Mouse (Mus musculus) NIH3T3 (cell line): ENCODE data around the gene Agpat3.
"Not testable (repeated sequence)": the region's sequence is repeated elsewhere in the genome, so short reads cannot be mapped to it uniquely, and the experiment has no call there.

Experiments used
- DNase-seq: peaks from one replicate; pipeline ENCODE4 v3.0.0-alpha.2; 2012; ENCODE audit warnings: low read depth

Agpat3 gene

DNA sequence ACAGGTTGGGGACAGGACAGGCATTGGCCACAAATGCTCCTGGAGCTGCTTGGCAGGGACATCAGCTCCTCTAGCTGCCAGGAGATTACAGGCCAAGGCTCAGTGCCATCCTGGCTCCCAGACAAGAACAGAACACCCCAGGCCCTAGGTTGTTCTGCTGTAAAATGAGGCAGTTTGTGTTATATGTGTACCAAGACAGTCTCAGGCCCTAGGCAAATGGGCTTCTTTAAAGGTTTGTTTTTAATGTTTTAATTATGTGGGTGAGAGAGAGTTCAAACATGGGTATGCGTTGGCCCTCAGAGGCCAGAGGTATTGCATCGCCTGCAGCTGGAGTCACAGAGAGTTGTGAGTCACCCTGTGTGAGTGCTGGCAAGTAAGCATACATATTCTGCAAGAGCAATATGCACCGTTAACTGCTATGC lies 8.0 kb upstream of the Agpat3 start:
- peak; percentile 87 for DNase-seq

GRCm38 (mm10) chr10:78358999-78359398 lies 6.7 kb upstream of the Agpat3 start:
- DNase-seq, result not testable (repeated sequence)

DNA sequence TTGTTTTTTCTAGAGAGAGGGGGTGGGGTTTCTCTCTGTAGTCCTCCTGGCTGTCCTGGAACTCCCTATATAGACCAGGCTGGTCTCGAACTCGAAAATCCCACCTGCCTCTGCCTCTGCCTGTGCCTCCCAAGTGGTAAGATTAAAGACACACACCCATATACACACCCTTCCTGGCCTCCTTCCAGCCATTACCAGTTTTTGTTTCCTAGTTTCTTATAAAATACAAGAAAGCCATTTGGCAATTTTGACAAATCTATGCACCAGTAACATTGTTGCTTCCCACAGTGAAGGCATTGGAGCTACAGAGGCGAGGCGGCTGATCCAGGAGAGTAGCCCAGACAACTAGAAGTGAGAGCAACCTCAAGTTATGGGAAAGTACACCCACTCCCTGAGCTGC lies 6.0 kb upstream of the Agpat3 start:
- no peak for DNase-seq

- DNase-seq, result no peak
These were observed 5.5 kb upstream of the Agpat3 start for GRCm38 (mm10) chr10:78357742-78358141.

GRCm38 (mm10) chr10:78355931-78356593 lies 3.8 kb upstream of the Agpat3 start:
- DNase-seq, result peak; percentile 50

DNA sequence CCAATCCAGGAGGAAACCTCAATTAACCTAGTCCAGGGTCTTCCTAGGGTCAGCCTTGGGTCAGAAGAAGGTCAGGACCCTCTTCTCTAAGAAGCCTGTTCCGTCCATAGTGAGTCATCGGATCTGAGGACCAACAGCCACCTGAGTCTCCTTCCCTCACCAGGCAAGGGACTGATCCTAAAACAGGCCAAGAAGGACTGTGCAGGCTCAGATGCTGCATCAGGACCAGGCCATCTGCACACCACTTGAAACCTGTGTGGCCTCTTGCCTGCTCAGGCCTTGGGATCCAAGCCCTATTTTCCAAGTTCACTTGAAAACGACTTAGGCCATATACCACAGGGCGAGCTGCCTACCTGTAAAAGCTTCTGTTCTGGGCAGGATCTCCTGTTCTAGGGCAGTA lies 907 bp upstream of the Agpat3 start:
- no peak for DNase-seq

DNA sequence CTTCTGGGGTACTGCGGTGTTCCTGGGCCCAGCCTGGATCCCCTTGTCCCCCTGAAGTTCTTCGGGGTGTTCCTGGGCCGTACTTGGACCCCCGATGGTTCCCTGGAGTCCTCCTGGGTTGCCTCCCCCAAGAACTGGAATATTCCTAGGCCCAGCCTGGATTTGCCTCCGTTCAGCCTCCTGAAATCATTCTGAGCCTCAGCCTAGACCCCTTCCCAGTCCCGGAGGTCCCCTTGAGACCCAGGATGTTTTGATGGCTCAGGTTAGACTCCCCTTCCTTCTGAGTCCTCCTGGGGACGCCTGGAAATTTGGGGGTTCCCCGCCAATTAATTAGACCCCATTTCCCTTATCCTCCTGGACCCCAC lies 359 bp upstream of the Agpat3 start:
- no peak for DNase-seq

- no peak for DNase-seq
These were observed 764 bp downstream of the Agpat3 start for GRCm38 (mm10) chr10:78351564-78351886.

DNA sequence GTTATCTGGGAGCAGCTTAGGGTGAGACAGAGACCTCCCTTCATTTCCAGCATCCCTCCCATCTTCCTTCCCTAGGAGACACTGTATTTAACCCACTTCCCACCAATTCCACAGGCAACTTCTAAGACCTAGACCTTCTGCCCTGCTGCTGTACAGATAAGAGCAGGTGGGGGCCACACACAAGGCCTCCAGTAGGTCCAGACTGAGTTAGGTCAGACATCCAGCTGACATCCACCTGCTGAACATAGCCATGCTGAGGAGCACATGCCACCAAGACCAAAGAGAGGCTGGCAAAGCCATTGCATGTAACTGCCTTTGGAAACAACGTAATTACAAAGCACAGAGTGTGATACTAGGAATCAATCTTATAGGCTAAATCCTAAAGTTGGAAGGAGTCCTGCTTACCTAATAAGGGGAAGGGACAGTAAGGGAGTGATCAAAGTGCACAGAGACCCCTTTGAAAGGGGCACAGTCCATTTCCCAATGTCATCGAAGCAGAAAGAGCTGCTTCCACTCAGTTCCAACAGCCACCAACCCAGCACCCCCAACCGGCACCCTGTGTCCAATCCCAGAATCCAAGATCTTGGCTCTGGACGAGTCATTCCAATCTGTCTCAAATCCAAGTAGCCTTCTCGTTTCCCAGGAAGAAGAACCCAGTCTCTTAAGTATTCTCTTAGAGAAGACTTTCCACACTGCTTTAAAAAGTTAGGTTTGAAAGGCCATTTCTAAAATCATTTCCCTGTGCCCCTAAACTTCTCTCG lies 1.3 kb downstream of the Agpat3 start:
- peak; percentile 49 for DNase-seq

DNA sequence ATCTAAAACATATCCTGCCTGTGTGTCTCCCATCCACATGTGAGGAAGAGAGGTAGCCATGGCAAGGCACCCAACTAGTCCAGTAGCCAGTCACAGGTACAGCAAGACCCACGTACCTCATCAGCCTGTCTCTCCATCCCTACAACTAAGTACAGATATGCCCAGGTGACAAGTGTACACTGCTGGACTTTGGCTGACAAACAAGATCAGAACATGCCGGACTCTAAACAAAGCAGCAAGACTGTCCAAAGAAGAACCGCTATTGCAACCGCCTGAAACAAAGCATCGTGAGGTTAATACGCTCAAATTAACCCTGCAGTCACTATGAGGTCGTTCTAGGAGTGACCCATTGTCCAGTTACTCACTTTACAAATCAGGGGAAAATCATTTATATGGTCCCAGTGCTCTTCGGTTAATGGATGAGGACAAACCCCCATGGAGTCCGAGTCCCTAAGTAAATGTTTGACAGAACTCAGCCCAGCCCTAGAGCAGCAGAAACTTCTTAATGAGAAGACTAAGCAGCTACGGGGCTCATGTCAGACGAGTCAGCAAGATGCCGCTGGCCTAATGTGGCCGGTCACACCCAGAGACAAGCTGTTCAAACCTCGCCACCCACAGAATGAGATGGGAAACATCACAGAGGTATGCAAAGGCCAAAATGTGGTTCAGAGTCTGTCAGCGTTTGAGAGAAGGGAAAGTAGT lies 2.7 kb downstream of the Agpat3 start:
- DNase-seq, result no peak

GRCm38 (mm10) chr10:78348211-78348610 lies 4.1 kb downstream of the Agpat3 start:
- DNase-seq, result no peak

- DNase-seq, result no peak
These were observed 4.8 kb downstream of the Agpat3 start for GRCm38 (mm10) chr10:78347486-78347885.

GRCm38 (mm10) chr10:78345466-78345865 lies 6.8 kb downstream of the Agpat3 start:
- DNase-seq, result no peak

DNA sequence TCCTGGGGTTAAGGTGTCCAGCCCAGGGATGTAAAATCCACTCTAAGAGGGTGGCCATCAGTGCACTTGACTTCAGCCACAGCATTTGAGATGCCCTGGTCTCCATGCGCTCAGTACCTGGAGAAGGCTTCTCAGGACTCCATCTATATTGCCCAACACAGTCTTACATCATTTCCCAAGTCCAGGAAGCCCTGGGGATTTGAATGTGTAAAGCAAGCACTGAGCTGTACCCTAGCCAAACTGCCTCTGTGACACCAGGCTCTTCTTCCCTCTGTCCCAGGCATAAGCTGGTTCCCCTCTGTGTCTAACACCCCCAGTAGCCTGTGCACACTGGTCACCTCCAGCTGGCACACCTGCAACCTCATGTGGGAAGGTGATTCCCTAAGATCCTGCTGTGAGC lies 10.2 kb downstream of the Agpat3 start:
- peak; percentile 47 for DNase-seq

DNA sequence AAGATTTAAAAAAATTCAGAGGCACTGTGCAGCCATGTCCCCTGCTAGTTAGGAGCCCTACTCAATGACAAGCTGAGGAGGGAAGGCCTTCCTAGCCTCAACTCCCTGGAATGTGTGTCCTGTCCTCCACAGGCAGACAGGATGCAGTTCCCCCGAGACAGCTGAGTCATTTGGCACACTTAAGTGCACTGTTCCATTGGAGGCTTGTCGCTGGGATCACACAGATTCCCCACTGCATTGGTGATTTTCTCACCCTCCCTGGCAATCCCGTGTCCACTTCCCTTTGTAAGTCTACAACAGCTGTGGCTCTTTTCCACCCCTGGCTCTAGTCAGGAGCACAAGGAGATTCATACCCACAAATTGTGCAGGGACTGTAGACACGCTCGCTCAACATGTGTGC lies 14.1 kb downstream of the Agpat3 start:
- peak; percentile 81 for DNase-seq

DNA sequence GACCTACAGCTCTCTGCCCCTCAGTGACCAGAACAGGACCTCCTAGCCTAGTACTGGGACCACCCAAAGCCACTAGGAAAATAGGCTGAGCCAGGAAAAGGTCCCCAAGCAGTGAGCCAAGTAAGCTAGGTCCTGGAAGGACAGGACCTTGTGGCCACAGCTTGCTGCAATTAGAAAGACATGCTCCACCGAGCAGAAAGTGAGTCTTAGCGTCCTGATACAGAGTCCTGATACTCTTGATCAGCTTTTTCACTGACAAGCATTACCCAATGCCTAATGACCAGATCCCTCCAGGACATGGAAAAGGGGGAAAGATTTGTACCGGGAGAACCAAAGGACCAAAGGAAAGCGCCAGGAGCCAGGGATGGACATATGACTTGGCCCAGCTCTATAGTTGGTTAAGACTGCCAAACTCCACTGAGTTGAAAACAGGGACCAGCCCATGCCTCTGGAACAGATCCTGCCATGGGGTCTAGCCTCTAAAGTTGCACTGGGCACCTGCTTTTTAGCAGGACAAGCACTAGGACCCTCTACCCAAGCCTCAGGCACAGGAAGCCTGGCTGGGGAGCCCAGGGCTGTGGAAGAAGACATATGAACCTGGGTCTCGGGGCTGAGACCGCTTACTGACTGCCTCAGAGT lies 17.2 kb downstream of the Agpat3 start:
- DNase-seq, result no peak

- DNase-seq, result no peak
These were observed 20.7 kb downstream of the Agpat3 start for GRCm38 (mm10) chr10:78331577-78331976.

- peak; percentile 54 for DNase-seq
These were observed 23.0 kb downstream of the Agpat3 start for GRCm38 (mm10) chr10:78329305-78329704.

DNA sequence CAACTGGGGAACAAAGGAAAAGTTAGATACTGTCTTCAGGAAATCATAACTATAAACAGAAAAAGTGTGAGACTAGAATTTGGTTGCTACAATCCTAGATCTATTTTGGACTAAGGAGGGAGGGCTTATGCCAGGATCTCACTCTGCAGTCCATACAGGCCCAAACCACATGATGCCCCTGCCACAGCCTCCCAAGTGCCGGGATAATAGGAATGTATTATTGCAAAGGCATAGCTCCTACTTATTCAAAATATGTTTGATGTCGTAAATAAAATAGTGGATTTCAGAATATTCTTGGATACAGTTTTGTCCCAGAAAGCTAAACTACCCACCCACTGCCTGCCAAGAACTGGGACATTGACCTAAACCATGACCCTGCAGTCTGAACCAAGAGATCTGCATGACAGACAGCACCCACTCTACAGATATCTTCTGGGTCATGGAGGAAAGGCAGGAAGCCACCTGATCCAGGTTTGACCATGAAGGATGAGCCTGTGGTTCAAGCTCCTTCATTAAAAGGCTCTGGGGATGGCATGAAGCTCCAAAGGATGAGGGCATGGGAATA lies 24.2 kb downstream of the Agpat3 start:
- DNase-seq, result no peak

DNA sequence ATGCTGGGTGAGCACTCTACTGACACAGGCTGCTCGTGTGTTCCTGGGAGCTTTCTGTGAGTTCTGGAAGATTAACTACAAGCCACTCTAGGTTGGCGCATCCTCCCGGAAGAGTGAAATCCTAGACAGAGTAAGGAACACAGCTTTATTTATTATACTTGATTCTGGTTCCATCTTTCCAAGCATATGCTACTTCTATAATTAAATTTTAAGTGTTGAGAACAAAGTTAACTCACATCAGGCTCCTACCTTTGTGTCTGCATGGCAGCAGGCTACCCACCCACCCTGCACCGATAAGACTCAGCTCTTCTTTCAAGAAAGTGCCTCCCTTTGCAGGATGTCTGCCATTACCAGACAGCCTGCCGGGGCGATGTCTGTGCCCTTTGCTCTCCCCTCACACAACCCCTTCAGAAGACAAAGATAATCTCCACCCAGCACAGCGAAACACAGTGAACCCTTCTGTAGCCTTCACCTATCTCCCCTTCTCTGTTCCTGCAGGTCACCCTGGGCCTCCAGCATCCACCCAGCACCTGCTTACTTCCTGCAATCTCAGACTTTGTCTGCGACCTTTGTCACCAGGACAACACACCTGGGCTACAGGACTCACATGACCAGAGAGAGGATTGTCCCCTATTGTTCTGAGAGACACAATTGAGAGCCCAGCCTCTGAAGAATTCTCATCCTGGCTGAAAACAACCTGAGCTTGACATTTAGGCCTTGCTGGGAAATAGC lies 26.2 kb downstream of the Agpat3 start:
- DNase-seq, result no peak

DNA sequence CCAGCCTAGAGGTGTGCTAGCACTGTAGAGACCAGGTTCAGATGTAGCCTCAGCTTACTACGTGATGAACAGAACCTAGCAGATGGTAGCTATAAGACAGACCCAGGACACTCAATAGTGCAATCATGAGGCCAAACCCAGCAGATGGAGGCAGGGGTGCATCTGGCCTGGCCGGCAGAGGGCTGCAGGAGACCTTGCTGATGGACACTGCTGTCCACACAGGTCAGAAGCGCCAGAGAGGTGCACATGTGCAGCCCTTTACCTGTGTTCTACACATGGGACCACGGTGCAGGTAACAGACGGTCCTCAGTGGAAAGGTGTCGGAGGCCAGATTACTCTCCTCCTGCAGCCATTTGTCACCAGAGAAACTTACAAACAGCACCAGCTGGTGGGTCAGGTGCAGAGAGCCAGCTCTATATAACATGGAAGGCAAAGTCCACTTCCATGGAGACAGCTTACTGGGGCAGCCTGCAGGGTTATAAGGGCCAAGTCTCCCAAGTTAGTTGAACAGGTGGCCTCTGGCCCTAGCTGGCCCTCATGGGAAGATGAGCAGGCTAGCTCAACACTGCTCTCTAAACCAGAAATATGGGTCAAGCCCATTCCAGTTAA lies 27.6 kb downstream of the Agpat3 start:
- no peak for DNase-seq
